Mouse (Mus musculus) kidney, adult 2 months (tissue): Measurements from ENCODE around the gene Ap1b1. TPM values are rescaled to one million over a fixed set of nuclear protein-coding genes. Genes with fewer than 3 reads are reported as not detected.
A peak's percentile ranks its signal among the peaks of the same experiment; 100 is the strongest.

ENCODE experiments used
- DNase-seq: peaks from one replicate; pipeline ENCODE4 v3.0.0; 2021
- H3K27ac ChIP-seq: fragments of 200-500 bp; 2 replicates; pipeline ENCODE4 v1.5.1; 2012; ENCODE audit warnings: low read depth, low read length, control low read depth, inconsistent platforms; ENCODE audit not compliant: insufficient read depth
- H3K27me3 ChIP-seq: fragments of 200-500 bp; replicated peaks from 2 replicates; pipeline ENCODE4 v1.6.1; 2012; ENCODE audit warnings: mild to moderate bottlenecking, moderate library complexity, low read length, inconsistent platforms; ENCODE audit not compliant: control insufficient read depth, insufficient read depth
- H3K36me3 ChIP-seq: fragments of 200-500 bp; 2 replicates; pipeline ENCODE4 v1.6.1; 2012; ENCODE audit warnings: mild to moderate bottlenecking, moderate library complexity, low read length, inconsistent platforms; ENCODE audit not compliant: control insufficient read depth, insufficient read depth
- H3K4me1 ChIP-seq: fragments of 200-500 bp; 2 replicates; pipeline ENCODE4 v1.6.1; 2011; ENCODE audit warnings: low read length; ENCODE audit not compliant: control insufficient read depth, insufficient read depth
- H3K4me3 ChIP-seq: fragments of 200-500 bp; 2 replicates; pipeline ENCODE4 v1.5.1; 2011; ENCODE audit warnings: mild to moderate bottlenecking, low read depth, low read length, control low read depth; ENCODE audit not compliant: insufficient read depth
- CTCF ChIP-seq: fragments of 200-500 bp; conservative IDR thresholded peaks from 2 replicates; pipeline ENCODE4 v1.5.1; 2011; ENCODE audit warnings: low read depth, mild to moderate bottlenecking, control low read depth, low read length, moderate library complexity, mixed read lengths; ENCODE audit not compliant: insufficient read depth, insufficient read length
- POLR2A ChIP-seq: fragments of 200-500 bp; IDR thresholded peaks from one replicate; pipeline ENCODE4 v1.6.1; 2011; ENCODE audit warnings: low read depth, low read length, control low read depth
- WGBS: fragments of 180-500 bp; shearing (Covaris S2); methylation state at CpG from one replicate; pipeline ENCODE4 v1.1.7; 2018; 5-methylcytosine and 5-hydroxymethylcytosine counted together
- polyA plus RNA-seq: library from polyadenylated mRNA; depleted of rRNA; stranded (reverse); fragments of >200 nt; gene quantifications from 2 replicates; pipeline ENCODE4 v1.2.3, GENCODE M21; 2012

Gene Ap1b1
- polyA plus RNA-seq, 1 experiment = 110 TPM

- 11% methylated on average over 6 of the region's 6 CpGs for WGBS
- no peak for TF ChIP-seq POLR2A
- TF ChIP-seq CTCF = no peak
- H3K36me3 ChIP-seq = no peaks in the 10 kb centered on the region
- H3K27me3 ChIP-seq = 0 out of 2 replicates have a peak, but pooled peaks cover 2% of the 10 kb centered on the region
- H3K4me1 ChIP-seq = no peaks in the 10 kb centered on the region
- DNase-seq = no peak
- H3K4me3 ChIP-seq = no peak overlapping the region
- no peak overlapping the region for H3K27ac ChIP-seq
Observed at GRCm38 (mm10) chr11:4953401-4953800, 33.2 kb upstream of the Ap1b1 start.

- peak; percentile 45 for DNase-seq
- no peak for TF ChIP-seq CTCF
- no peak for TF ChIP-seq POLR2A
- no peaks in the 10 kb centered on the region for H3K36me3 ChIP-seq
- H3K4me1 ChIP-seq = no peaks in the 10 kb centered on the region
- 0 out of 2 replicates have a peak, but pooled peaks cover 2% of the 10 kb centered on the region for H3K27me3 ChIP-seq
- 7% methylated on average over 8 of the region's 8 CpGs for WGBS
- H3K27ac ChIP-seq = no peak overlapping the region
- H3K4me3 ChIP-seq = no peak overlapping the region
Observed at GRCm38 (mm10) chr11:4953918-4954317, 32.7 kb upstream of the Ap1b1 start.

- DNase-seq = no peak
- TF ChIP-seq CTCF = no peak
- no peak for TF ChIP-seq POLR2A
- H3K36me3 ChIP-seq = no peaks in the 10 kb centered on the region
- no peaks in the 10 kb centered on the region for H3K4me1 ChIP-seq
- WGBS = 61% methylated on average over 6 of the region's 6 CpGs
- no peak overlapping the region for H3K4me3 ChIP-seq
- no peak overlapping the region for H3K27ac ChIP-seq
- no peaks in the 10 kb centered on the region for H3K27me3 ChIP-seq
Observed at GRCm38 (mm10) chr11:4963099-4963808, 23.4 kb upstream of the Ap1b1 start.

- Histone ChIP-seq H3K27ac (no peak overlapping the region), H3K27me3 (no peaks in the 10 kb centered on the region), H3K4me3 (no peak overlapping the region), H3K4me1 (no peaks in the 10 kb centered on the region), H3K36me3 (no peaks in the 10 kb centered on the region)
- DNase-seq = peak; percentile 43
- WGBS = 71% methylated on average over 2 of the region's 2 CpGs
- TF ChIP-seq POLR2A (no peak), CTCF (no peak)
Observed at GRCm38 (mm10) chr11:4966325-4966724, 20.3 kb upstream of the Ap1b1 start.

- Histone ChIP-seq H3K36me3 (no peaks in the 10 kb centered on the region), H3K4me3 (no peak overlapping the region), H3K4me1 (no peaks in the 10 kb centered on the region), H3K27me3 (no peaks in the 10 kb centered on the region), H3K27ac (no peak overlapping the region)
- peak; percentile 48 for DNase-seq
- 73% methylated on average over 5 of the region's 5 CpGs for WGBS
- TF ChIP-seq CTCF (no peak), POLR2A (no peak)
Observed at GRCm38 (mm10) chr11:4966888-4967287, 19.7 kb upstream of the Ap1b1 start.

- Histone ChIP-seq H3K27me3 (no peaks in the 10 kb centered on the region), H3K4me1 (no peaks in the 10 kb centered on the region), H3K36me3 (no peaks in the 10 kb centered on the region), H3K27ac (no peak overlapping the region), H3K4me3 (no peak overlapping the region)
- DNase-seq = no peak
- 72% methylated on average over 2 of the region's 2 CpGs for WGBS
- TF ChIP-seq CTCF (no peak), POLR2A (no peak)
Observed at GRCm38 (mm10) chr11:4967549-4967948, 19.1 kb upstream of the Ap1b1 start.

- H3K27me3 ChIP-seq = no peaks in the 10 kb centered on the region
- H3K36me3 ChIP-seq = no peaks in the 10 kb centered on the region
- no peak overlapping the region for H3K4me3 ChIP-seq
- peak; percentile 36 for DNase-seq
- WGBS = 56% methylated on average over 10 of the region's 10 CpGs
- no peak for TF ChIP-seq CTCF
- no peak for TF ChIP-seq POLR2A
- H3K27ac ChIP-seq = no peak overlapping the region
- H3K4me1 ChIP-seq = no peaks in the 10 kb centered on the region
Observed at GRCm38 (mm10) chr11:4968376-4968775, 18.2 kb upstream of the Ap1b1 start.
